Comparison of ENCODE assay signal across 8 mouse cellular contexts in the genomic region with DNA sequence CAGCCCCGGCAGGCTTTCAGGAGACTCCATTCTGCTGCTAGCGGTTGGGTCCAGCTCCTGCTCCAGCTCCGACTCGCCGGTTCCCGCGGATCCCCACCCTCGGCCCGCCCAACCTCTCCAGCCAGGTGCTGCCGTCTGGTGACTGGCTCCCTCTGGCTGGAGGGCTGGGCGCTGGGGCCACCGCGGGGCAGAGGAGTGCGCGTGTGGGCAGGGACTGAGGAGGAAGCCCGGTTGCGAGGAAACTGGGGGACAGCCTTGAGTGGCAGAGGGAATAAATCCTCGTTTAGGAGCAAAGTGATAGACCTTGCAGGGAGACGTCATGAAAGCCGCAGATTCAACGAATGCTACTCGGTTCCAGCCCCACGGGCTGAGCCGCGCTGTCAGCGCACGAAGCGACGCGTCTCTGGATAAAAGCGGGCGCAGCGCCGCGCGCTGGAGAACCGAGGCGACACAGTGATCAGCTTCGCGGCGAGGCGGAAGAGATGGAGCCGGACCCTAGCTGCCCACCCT. TPM values are rescaled to one million over a fixed set of nuclear protein-coding genes. Genes with fewer than 3 reads are reported as not detected.
DNase-seq lines count a peak whose midpoint lies in the region; ATAC-seq lines count a peak whose summit lies in the region.

Gene Kcnj6 (minus strand): TSS at position 362 of the 510 bp plus-strand sequence.

- H3K4me2 ChIP-seq in heart, embryonic 12.5 days: peak within 1 kb of the TSS; percentile 57
- peak within 1 kb of the TSS; percentile 87 for H3K4me2 ChIP-seq in forebrain, embryonic 12.5 days
- peak within 1 kb of the TSS; percentile 32 for H3K4me2 ChIP-seq in intestine, embryonic 16.5 days (ENCODE audit: low read depth, low read length)

- H3K9ac ChIP-seq in heart, embryonic 12.5 days: no peak within 1 kb of the TSS
- peak within 1 kb of the TSS; percentile 51 for H3K9ac ChIP-seq in forebrain, embryonic 12.5 days
- H3K9ac ChIP-seq in intestine, embryonic 16.5 days (ENCODE audit: low read depth, low read length): no peak within 1 kb of the TSS

- peaks cover 61% of the 10 kb centered on the region for H3K27me3 ChIP-seq in heart, embryonic 12.5 days (replicated peaks)
- H3K27me3 ChIP-seq in forebrain, embryonic 12.5 days: peaks cover 47% of the 10 kb centered on the region
- H3K27me3 ChIP-seq in intestine, embryonic 16.5 days (replicated peaks; ENCODE audit: control insufficient read depth, insufficient read depth, low read length): peaks cover 31% of the 10 kb centered on the region
- H3K27me3 ChIP-seq in midbrain, embryonic 10.5 days (ENCODE audit: low read depth, poor library complexity, severe bottlenecking): peaks cover 40% of the 10 kb centered on the region

- H3K27ac ChIP-seq in heart, embryonic 12.5 days (ENCODE audit: poor library complexity, severe bottlenecking): no peak within 1 kb of the TSS
- no peak within 1 kb of the TSS for H3K27ac ChIP-seq in forebrain, embryonic 12.5 days
- H3K27ac ChIP-seq in intestine, embryonic 16.5 days (ENCODE audit: low read length): no peak within 1 kb of the TSS
- no peak within 1 kb of the TSS for H3K27ac ChIP-seq in midbrain, embryonic 10.5 days (replicated peaks)

- WGBS in heart, embryonic 12.5 days: under 1% methylated on average over 43 of the region's 43 CpGs
- under 1% methylated on average over 43 of the region's 43 CpGs for WGBS in forebrain, embryonic 12.5 days
- WGBS in intestine, embryonic 16.5 days: under 1% methylated on average over 43 of the region's 43 CpGs
- under 1% methylated on average over 43 of the region's 43 CpGs for WGBS in midbrain, embryonic 10.5 days

- no peak for DNase-seq in heart, adult 11 months
- peak; percentile 6 for DNase-seq in c-Kit-positive CD71-negative TER-119-negative erythroid progenitor cells, embryonic 14.5 days (ENCODE audit: low read depth)
- peak; percentile 71 for DNase-seq in midbrain, embryonic 10.5 days (ENCODE audit: low spot score)
- peak; percentile 62 for DNase-seq in telencephalon, adult 2 months (ENCODE audit: low read depth, low spot score)
- no peak for DNase-seq in spleen, postnatal 4 days (ENCODE audit: low spot score in 2 of 2)

- H3K4me3 ChIP-seq in heart, embryonic 12.5 days: peak within 1 kb of the TSS; percentile 18
- H3K4me3 ChIP-seq in forebrain, embryonic 12.5 days (replicated peaks): peak within 1 kb of the TSS; percentile 45
- H3K4me3 ChIP-seq in intestine, embryonic 16.5 days (ENCODE audit: low read length): peak within 1 kb of the TSS; percentile 21; the same call in 1 of the 2 replicates
- H3K4me3 ChIP-seq in midbrain, embryonic 10.5 days: peak within 1 kb of the TSS; percentile 54

- H3K36me3 ChIP-seq in heart, embryonic 12.5 days: no peaks in the 10 kb centered on the region
- no peaks in the 10 kb centered on the region for H3K36me3 ChIP-seq in forebrain, embryonic 12.5 days (replicated peaks)
- no peaks in the 10 kb centered on the region for H3K36me3 ChIP-seq in intestine, embryonic 16.5 days (ENCODE audit: control insufficient read depth, insufficient read depth, low read length)
- no peaks in the 10 kb centered on the region for H3K36me3 ChIP-seq in midbrain, embryonic 10.5 days

- H3K9me3 ChIP-seq in heart, embryonic 12.5 days (replicated peaks): no peaks in the 10 kb centered on the region
- H3K9me3 ChIP-seq in forebrain, embryonic 12.5 days: no peaks in the 10 kb centered on the region
- no peaks in the 10 kb centered on the region for H3K9me3 ChIP-seq in intestine, embryonic 16.5 days (ENCODE audit: control insufficient read depth, low read length)
- no peaks in the 10 kb centered on the region for H3K9me3 ChIP-seq in midbrain, embryonic 10.5 days (replicated peaks)

- no peak for ATAC-seq in heart, embryonic 12.5 days (ENCODE audit: insufficient number of reproducible peaks, low FRiP score)
- ATAC-seq in forebrain, embryonic 12.5 days (ENCODE audit: low FRiP score): peak; percentile 84
- ATAC-seq in intestine, embryonic 16.5 days: 0 out of 2 replicates have a peak, but pooled peaks have one; percentile 16

- H3K4me1 ChIP-seq in heart, embryonic 12.5 days (replicated peaks): 0 out of 2 replicates have a peak, but pooled peaks cover 5% of the 10 kb centered on the region
- H3K4me1 ChIP-seq in forebrain, embryonic 12.5 days: peaks cover 32% of the 10 kb centered on the region
- H3K4me1 ChIP-seq in intestine, embryonic 16.5 days (ENCODE audit: control insufficient read depth, insufficient read depth, low read length): no peaks in the 10 kb centered on the region
- H3K4me1 ChIP-seq in midbrain, embryonic 10.5 days: peaks cover 37% of the 10 kb centered on the region

RNA-seq across cellular contexts. Expression of gene Kcnj6, which starts in this region (rescaled TPM):
- polyA plus RNA-seq in heart, embryonic 12.5 days (2016; fragmentation: Nextera tagmentation; extraction: Ambion mirVana): 0.06 and 0.19 TPM in 2 replicates
- polyA plus RNA-seq in forebrain, embryonic 12.5 days (2016; fragmentation: Nextera tagmentation; extraction: Ambion mirVana): 0.36 and 0.54 TPM in 2 replicates
- 0.16 and 0.17 TPM in 2 replicates for polyA plus RNA-seq in intestine, embryonic 16.5 days (2015; fragmentation: Nextera tagmentation; extraction: Ambion mirVana)
- 0.04 and 0.09 TPM in 2 replicates for polyA plus RNA-seq in midbrain, embryonic 10.5 days (2016; fragmentation: Nextera tagmentation; extraction: Ambion mirVana)

Comparison
In these comparisons a context has a peak if more than half of its experiments do, and no peak if none do; other contexts are left out.
1. Peak in ATAC-seq, H3K4me3 ChIP-seq, H3K9ac ChIP-seq and H3K4me2 ChIP-seq in forebrain, embryonic 12.5 days; RNA of the gene not detected or under 1 TPM.
2. Peak in ATAC-seq, H3K4me3 ChIP-seq and H3K4me2 ChIP-seq in intestine, embryonic 16.5 days; RNA of the gene not detected or under 1 TPM.
3. Peak in DNase-seq and H3K4me3 ChIP-seq in midbrain, embryonic 10.5 days; RNA of the gene not detected or under 1 TPM.
4. H3K4me2 ChIP-seq: peak in every context shown above with its lines; median percentile 87 in forebrain, embryonic 12.5 days; 57 in heart, embryonic 12.5 days; 32 in intestine, embryonic 16.5 days.
5. DNase-seq: peak in c-Kit-positive CD71-negative TER-119-negative erythroid progenitor cells, embryonic 14.5 days (single experiment) and telencephalon, adult 2 months (single experiment); none in heart, adult 11 months (single experiment) and spleen, postnatal 4 days (0 of 2).
6. Peak in every context shown above with its lines, with median percentiles within 50 percentile points of each other: H3K4me3 ChIP-seq.